Mouse (Mus musculus) midbrain, embryonic 14.5 days (tissue): ENCODE measurements around the gene Rgsl1. TPM values are rescaled to one million over a fixed set of nuclear protein-coding genes. Genes with fewer than 3 reads are reported as not detected.

Experiments
- ATAC-seq: fragments of 200-750 bp; cut with Nextera tagmentation; 2 replicates; pipeline ENCODE4 v1.8.0; 2017; ENCODE audit warnings: moderate number of reproducible peaks, moderate library complexity; ENCODE audit not compliant: low FRiP score, low TSS enrichment
- DNase-seq: peaks from one replicate; pipeline ENCODE4 v3.0.0-alpha.2; 2015
- H3K27ac ChIP-seq: fragments of 300-500 bp; sonication (generic); replicated peaks from 2 replicates; pipeline ENCODE4 v1.5.1; 2014; ENCODE audit warnings: mild to moderate bottlenecking, low read depth, low read length, moderate library complexity
- H3K27me3 ChIP-seq: fragments of 300-500 bp; sonication (generic); 2 replicates; pipeline ENCODE4 v1.6.1; 2014; ENCODE audit warnings: low read length, control low read depth, mixed read lengths; ENCODE audit not compliant: control insufficient read depth, insufficient read depth
- H3K36me3 ChIP-seq: fragments of 300-500 bp; sonication (generic); 2 replicates; pipeline ENCODE4 v1.6.1; 2014; ENCODE audit warnings: low read length, control low read depth; ENCODE audit not compliant: control insufficient read depth, insufficient read depth
- H3K4me1 ChIP-seq: fragments of 300-500 bp; sonication (generic); 2 replicates; pipeline ENCODE4 v1.6.1; 2014; ENCODE audit warnings: mild to moderate bottlenecking, antibody characterized with exemption, low read length, control low read depth; ENCODE audit not compliant: control insufficient read depth, insufficient read depth
- H3K4me2 ChIP-seq: fragments of 300-500 bp; sonication (generic); 2 replicates; pipeline ENCODE4 v1.6.1; 2014; ENCODE audit warnings: mild to moderate bottlenecking, low read length, moderate library complexity
- H3K4me3 ChIP-seq: fragments of 300-500 bp; sonication (generic); replicated peaks from 2 replicates; pipeline ENCODE4 v1.5.1; 2014; ENCODE audit warnings: low read depth, low read length
- H3K9ac ChIP-seq: fragments of 300-500 bp; sonication (generic); replicated peaks from 2 replicates; pipeline ENCODE4 v1.6.1; 2014; ENCODE audit warnings: mild to moderate bottlenecking, low read length, moderate library complexity
- H3K9me3 ChIP-seq: fragments of 300-500 bp; sonication (generic); 2 replicates; pipeline ENCODE4 v1.6.1; 2016; ENCODE audit warnings: low read length, control low read depth, mixed read lengths; ENCODE audit not compliant: control insufficient read depth
- WGBS: fragments of 180-500 bp; shearing (Covaris S2); extraction: QIAGEN DNeasy Blood & Tissue Kit; methylation state at CpG from one replicate; pipeline ENCODE4 v1.1.7; 2014; 5-methylcytosine and 5-hydroxymethylcytosine counted together
- polyA plus RNA-seq: library from polyadenylated mRNA; unstranded; fragments of >200 nt; fragmentation: Nextera tagmentation; extraction: Ambion mirVana; gene quantifications from 2 replicates; pipeline ENCODE4 v1.2.1, GENCODE M21; 2014

The Rgsl1 gene
- polyA plus RNA-seq, 1 experiment from 2014 or later: 0.20 TPM

DNA sequence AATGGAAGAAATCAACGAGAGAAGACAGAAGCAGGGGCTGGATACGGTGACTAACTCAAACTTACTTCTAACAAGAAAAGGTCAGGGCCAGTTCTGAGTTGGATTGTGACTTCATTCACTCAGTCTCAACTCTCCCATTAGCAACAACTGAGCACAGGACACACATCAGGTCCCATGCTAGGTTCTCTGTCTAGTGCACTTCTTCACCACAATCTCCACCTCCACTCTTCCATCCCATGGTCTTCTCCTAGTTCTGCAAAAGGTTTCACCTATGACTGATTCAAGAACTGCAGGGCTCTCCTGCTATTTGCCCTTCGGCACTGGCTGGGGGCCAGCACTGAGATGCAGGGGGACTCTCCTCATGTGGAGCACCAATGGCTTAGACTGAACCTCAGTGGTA lies 49.7 kb downstream of the Rgsl1 start:
- ATAC-seq (no peak), DNase-seq (no peak)
- Histone ChIP-seq H3K9ac (no peak overlapping the region), H3K9me3 (no peaks in the 10 kb centered on the region), H3K27me3 (no peaks in the 10 kb centered on the region), H3K4me3 (no peak overlapping the region), H3K4me1 (no peaks in the 10 kb centered on the region), H3K4me2 (no peak overlapping the region), H3K27ac (no peak overlapping the region), H3K36me3 (no peaks in the 10 kb centered on the region)
- 90% methylated on average over 3 of the region's 3 CpGs for WGBS

DNA sequence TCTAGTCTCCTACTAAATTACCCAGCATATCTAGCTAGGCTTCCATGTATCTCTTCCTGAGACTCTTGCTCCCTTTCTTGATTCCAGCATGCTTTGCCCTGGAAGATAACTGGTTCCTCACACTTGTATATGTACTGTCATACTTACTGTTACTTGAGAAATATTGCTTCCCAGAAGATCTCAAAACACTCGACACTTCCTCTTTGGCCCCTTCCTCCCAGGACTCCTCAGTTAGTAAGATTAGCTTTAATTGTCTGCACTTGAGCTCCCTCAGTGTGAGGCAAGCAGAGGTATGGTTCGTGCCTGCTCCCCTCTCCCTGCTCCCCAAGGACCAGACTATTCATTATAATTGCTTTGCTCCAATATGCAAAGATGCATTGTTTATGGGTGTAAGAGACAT lies 53.2 kb downstream of the Rgsl1 start:
- H3K9me3 ChIP-seq: no peaks in the 10 kb centered on the region
- no peak overlapping the region for H3K27ac ChIP-seq
- no peaks in the 10 kb centered on the region for H3K27me3 ChIP-seq
- no peaks in the 10 kb centered on the region for H3K36me3 ChIP-seq
- no peak for DNase-seq
- no peak for ATAC-seq
- WGBS: 61% methylated on average over 2 of the region's 2 CpGs
- no peak overlapping the region for H3K4me2 ChIP-seq
- no peak overlapping the region for H3K9ac ChIP-seq
- no peak overlapping the region for H3K4me3 ChIP-seq
- H3K4me1 ChIP-seq: no peaks in the 10 kb centered on the region

- no peaks in the 10 kb centered on the region for H3K36me3 ChIP-seq
- no peaks in the 10 kb centered on the region for H3K9me3 ChIP-seq
- H3K27me3 ChIP-seq: no peaks in the 10 kb centered on the region
- H3K4me1 ChIP-seq: no peaks in the 10 kb centered on the region
- H3K4me3 ChIP-seq: no peak overlapping the region
- ATAC-seq (no peak), DNase-seq (no peak)
- 62% methylated on average over 4 of the region's 4 CpGs for WGBS
- no peak overlapping the region for H3K9ac ChIP-seq
- H3K4me2 ChIP-seq: no peak overlapping the region
- no peak overlapping the region for H3K27ac ChIP-seq
Measured at GRCm38 (mm10) chr1:153785608-153786007, 58.3 kb downstream of the Rgsl1 start.

GRCm38 (mm10) chr1:153783339-153783738 lies 60.6 kb downstream of the Rgsl1 start:
- Histone ChIP-seq H3K9me3 (no peaks in the 10 kb centered on the region), H3K4me1 (no peaks in the 10 kb centered on the region), H3K9ac (no peak overlapping the region), H3K27ac (no peak overlapping the region), H3K36me3 (no peaks in the 10 kb centered on the region), H3K4me3 (no peak overlapping the region), H3K27me3 (no peaks in the 10 kb centered on the region), H3K4me2 (no peak overlapping the region)
- DNase-seq (no peak), ATAC-seq (no peak)
- WGBS: 36% methylated on average over 1 of the region's 1 CpGs

- ATAC-seq: no peak
- 91% methylated on average over 10 of the region's 10 CpGs for WGBS
- Histone ChIP-seq H3K9ac (no peak overlapping the region), H3K9me3 (no peaks in the 10 kb centered on the region), H3K27me3 (no peaks in the 10 kb centered on the region), H3K36me3 (no peaks in the 10 kb centered on the region), H3K4me1 (no peaks in the 10 kb centered on the region), H3K4me3 (no peak overlapping the region), H3K4me2 (no peak overlapping the region), H3K27ac (no peak overlapping the region)
- DNase-seq: no peak
Measured at GRCm38 (mm10) chr1:153778205-153778604, 65.7 kb downstream of the Rgsl1 start.

DNA sequence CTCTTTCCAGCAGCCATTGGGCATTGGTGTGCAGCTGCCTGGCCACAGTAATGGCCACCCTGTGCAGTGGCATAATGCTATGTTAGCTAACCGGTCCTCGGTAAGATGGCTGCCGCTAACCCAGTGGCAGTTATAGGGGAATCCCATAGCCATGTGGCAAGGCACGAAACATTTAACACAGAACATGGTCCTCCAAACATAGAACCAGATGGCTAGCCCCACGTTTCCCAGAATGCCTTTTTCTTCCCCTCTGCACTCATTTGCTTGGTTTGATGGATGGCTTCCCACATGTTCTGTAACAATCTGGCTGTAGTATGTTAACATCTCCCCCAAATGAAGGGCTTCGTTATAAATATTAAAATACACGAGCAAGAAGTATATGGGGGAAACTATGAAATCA lies 67.7 kb downstream of the Rgsl1 start:
- no peaks in the 10 kb centered on the region for H3K36me3 ChIP-seq
- no peaks in the 10 kb centered on the region for H3K4me1 ChIP-seq
- H3K4me2 ChIP-seq: no peak overlapping the region
- H3K9ac ChIP-seq: no peak overlapping the region
- H3K27ac ChIP-seq: no peak overlapping the region
- H3K4me3 ChIP-seq: no peak overlapping the region
- 92% methylated on average over 7 of the region's 7 CpGs for WGBS
- no peaks in the 10 kb centered on the region for H3K9me3 ChIP-seq
- no peaks in the 10 kb centered on the region for H3K27me3 ChIP-seq
- DNase-seq: no peak
- no peak for ATAC-seq

GRCm38 (mm10) chr1:153775174-153775573 lies 68.8 kb downstream of the Rgsl1 start:
- no peak for ATAC-seq
- Histone ChIP-seq H3K9ac (no peak overlapping the region), H3K4me2 (no peak overlapping the region), H3K4me1 (no peaks in the 10 kb centered on the region), H3K27ac (no peak overlapping the region), H3K27me3 (no peaks in the 10 kb centered on the region), H3K9me3 (no peaks in the 10 kb centered on the region), H3K36me3 (no peaks in the 10 kb centered on the region), H3K4me3 (no peak overlapping the region)
- DNase-seq: no peak
- WGBS: 92% methylated on average over 6 of the region's 6 CpGs

DNA sequence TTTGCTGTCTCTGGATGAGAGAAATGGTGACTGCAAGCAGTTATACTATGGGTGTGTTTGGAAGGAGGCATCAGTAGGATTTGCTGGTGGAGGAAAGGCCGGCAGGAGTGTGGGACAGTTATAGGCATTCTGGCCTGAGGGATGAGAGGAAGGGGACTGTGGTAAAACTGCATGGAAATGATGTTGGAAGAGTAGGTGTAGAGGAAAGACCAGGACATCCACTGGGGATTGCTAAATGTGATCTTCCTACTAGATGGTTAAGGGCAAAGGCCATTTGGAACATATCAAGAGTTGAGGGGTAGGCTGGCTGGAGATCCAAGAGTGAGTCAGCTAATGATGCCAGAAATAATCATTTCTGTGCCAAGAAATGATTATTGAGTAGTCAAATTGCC lies 73.2 kb downstream of the Rgsl1 start:
- no peaks in the 10 kb centered on the region for H3K4me1 ChIP-seq
- 94% methylated on average over 1 of the region's 1 CpGs for WGBS
- no peaks in the 10 kb centered on the region for H3K9me3 ChIP-seq
- H3K4me2 ChIP-seq: no peak overlapping the region
- H3K27me3 ChIP-seq: no peaks in the 10 kb centered on the region
- H3K4me3 ChIP-seq: no peak overlapping the region
- no peaks in the 10 kb centered on the region for H3K36me3 ChIP-seq
- no peak for ATAC-seq
- H3K27ac ChIP-seq: no peak overlapping the region
- H3K9ac ChIP-seq: no peak overlapping the region
- no peak for DNase-seq

DNA sequence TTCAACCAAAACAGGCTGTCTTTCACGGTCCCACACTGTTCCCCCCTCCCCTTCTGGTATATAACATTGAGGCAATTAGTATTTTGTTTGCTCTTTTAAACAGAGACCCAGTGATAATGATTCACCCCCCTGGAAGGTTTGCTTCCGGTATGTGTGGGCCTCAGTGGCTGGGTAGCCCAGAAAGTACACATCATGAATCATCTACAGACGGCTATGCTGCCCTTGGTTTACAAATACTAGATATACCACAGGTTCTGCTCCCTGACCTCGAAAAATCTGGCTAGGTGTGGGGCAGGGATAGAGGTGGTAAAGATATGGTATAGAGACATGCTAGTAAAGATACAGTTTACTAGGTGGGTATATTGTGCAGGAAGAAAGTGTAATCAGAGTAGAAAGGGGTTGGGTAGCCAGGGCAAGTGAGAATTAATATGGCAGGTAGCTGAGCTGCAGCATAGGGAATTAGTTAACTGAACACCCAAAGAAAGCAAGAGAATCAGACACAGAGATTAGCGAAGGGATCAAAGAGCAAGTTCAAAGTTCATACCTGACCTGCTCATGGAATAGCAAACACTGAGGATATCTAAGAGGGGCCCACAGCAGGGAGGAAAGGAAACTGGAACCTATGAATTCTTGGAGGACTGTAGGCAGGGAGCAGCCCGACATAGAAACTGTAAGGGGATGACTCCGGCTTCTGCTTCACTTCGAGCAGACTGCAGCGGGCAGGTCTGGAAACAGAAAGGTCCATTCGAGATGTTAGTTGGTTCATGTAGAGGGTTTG lies 73.8 kb downstream of the Rgsl1 start:
- H3K27ac ChIP-seq: no peak overlapping the region
- WGBS: 88% methylated on average over 10 of the region's 10 CpGs
- no peak overlapping the region for H3K4me2 ChIP-seq
- ATAC-seq (no peak), DNase-seq (no peak)
- H3K4me1 ChIP-seq: no peaks in the 10 kb centered on the region
- H3K4me3 ChIP-seq: no peak overlapping the region
- H3K27me3 ChIP-seq: no peaks in the 10 kb centered on the region
- H3K9me3 ChIP-seq: no peaks in the 10 kb centered on the region
- H3K9ac ChIP-seq: no peak overlapping the region
- H3K36me3 ChIP-seq: no peaks in the 10 kb centered on the region
